Mouse (Mus musculus) neural tube, embryonic 12.5 days (tissue): ENCODE measurements at regions not wholly inside any gene's neighbourhood (a gene's known extent, or its start where the extent isn't known, plus 50 kb on each side); places are given as distances from the start of the nearest gene placed in this dataset.

ENCODE experiments used
- ATAC-seq: fragments of 200-750 bp; cut with Nextera tagmentation; 2 replicates; pipeline ENCODE4 v1.8.0; 2017; ENCODE audit warnings: low read depth, mild to moderate bottlenecking, moderate TSS enrichment, moderate library complexity; ENCODE audit not compliant: low FRiP score
- H3K27ac ChIP-seq: fragments of 300-500 bp; sonication (generic); 2 replicates; pipeline ENCODE4 v1.5.1; 2016
- H3K27me3 ChIP-seq: fragments of 300-500 bp; sonication (generic); replicated peaks from 2 replicates; pipeline ENCODE4 v1.6.1; 2016; ENCODE audit warnings: mild to moderate bottlenecking
- H3K36me3 ChIP-seq: fragments of 300-500 bp; sonication (generic); 2 replicates; pipeline ENCODE4 v1.6.1; 2016; ENCODE audit warnings: mild to moderate bottlenecking
- H3K4me1 ChIP-seq: fragments of 300-500 bp; sonication (generic); 2 replicates; pipeline ENCODE4 v1.6.1; 2016
- H3K4me2 ChIP-seq: fragments of 300-500 bp; sonication (generic); replicated peaks from 2 replicates; pipeline ENCODE4 v1.6.1; 2016; ENCODE audit warnings: mild to moderate bottlenecking
- H3K4me3 ChIP-seq: fragments of 300-500 bp; sonication (generic); 2 replicates; pipeline ENCODE4 v1.5.1; 2016
- H3K9ac ChIP-seq: fragments of 300-500 bp; sonication (generic); 2 replicates; pipeline ENCODE4 v1.6.1; 2016; ENCODE audit warnings: mild to moderate bottlenecking
- H3K9me3 ChIP-seq: fragments of 300-500 bp; sonication (generic); 2 replicates; pipeline ENCODE4 v1.6.1; 2016; ENCODE audit warnings: mild to moderate bottlenecking
- WGBS: fragments of 180-500 bp; shearing (Covaris S2); methylation state at CpG from one replicate; pipeline ENCODE4 v1.1.7; 2016; 5-methylcytosine and 5-hydroxymethylcytosine counted together

GRCm38 (mm10) chr2:51073040-51073594 lies 75.8 kb downstream of the Rnd3 start:
- Histone ChIP-seq H3K4me2 (no peak overlapping the region), H3K27me3 (no peaks in the 10 kb centered on the region), H3K36me3 (no peaks in the 10 kb centered on the region), H3K9ac (no peak overlapping the region), H3K4me3 (no peak overlapping the region), H3K4me1 (no peaks in the 10 kb centered on the region), H3K27ac (no peak overlapping the region), H3K9me3 (no peaks in the 10 kb centered on the region)
- 71% methylated on average over 14 of the region's 14 CpGs for WGBS
- no peak for ATAC-seq

- Histone ChIP-seq H3K36me3 (no peaks in the 10 kb centered on the region), H3K9me3 (no peaks in the 10 kb centered on the region), H3K9ac (no peak overlapping the region), H3K27me3 (no peaks in the 10 kb centered on the region), H3K4me3 (no peak overlapping the region), H3K27ac (no peak overlapping the region), H3K4me1 (no peaks in the 10 kb centered on the region), H3K4me2 (no peak overlapping the region)
- 77% methylated on average over 6 of the region's 6 CpGs for WGBS
- ATAC-seq = no peak
Observed at GRCm38 (mm10) chr2:51072346-51072885, 76.5 kb downstream of the Rnd3 start.

GRCm38 (mm10) chr2:51070902-51071301 lies 78.0 kb downstream of the Rnd3 start:
- 80% methylated on average over 2 of the region's 2 CpGs for WGBS
- no peak overlapping the region for H3K4me3 ChIP-seq
- no peaks in the 10 kb centered on the region for H3K36me3 ChIP-seq
- no peak overlapping the region for H3K9ac ChIP-seq
- H3K4me2 ChIP-seq = no peak overlapping the region
- no peaks in the 10 kb centered on the region for H3K9me3 ChIP-seq
- H3K27ac ChIP-seq = no peak overlapping the region
- H3K4me1 ChIP-seq = peaks cover 7% of the 10 kb centered on the region
- ATAC-seq = no peak
- H3K27me3 ChIP-seq = no peaks in the 10 kb centered on the region

GRCm38 (mm10) chr2:51066423-51066831 lies 82.5 kb downstream of the Rnd3 start:
- H3K4me2 ChIP-seq = peak overlapping the region; percentile 22; the same call in 1 of the 2 replicates

GRCm38 (mm10) chr2:51065821-51066220 lies 83.1 kb downstream of the Rnd3 start:
- H3K36me3 ChIP-seq = no peaks in the 10 kb centered on the region
- H3K4me1 ChIP-seq = peaks cover 13% of the 10 kb centered on the region
- no peaks in the 10 kb centered on the region for H3K9me3 ChIP-seq
- no peak overlapping the region for H3K4me3 ChIP-seq
- H3K9ac ChIP-seq = no peak overlapping the region
- 0 out of 2 replicates have a peak, but pooled peaks have one; percentile 18 for ATAC-seq
- peak overlapping the region; percentile 32; the same call in 1 of the 2 replicates for H3K27ac ChIP-seq
- no peak overlapping the region for H3K4me2 ChIP-seq
- H3K27me3 ChIP-seq = no peaks in the 10 kb centered on the region
- 54% methylated on average over 6 of the region's 6 CpGs for WGBS

More at GRCm38 (mm10) chr2:51066423-51066831, 82.5 kb downstream of the Rnd3 start:
- 27% methylated on average over 11 of the region's 11 CpGs for WGBS
- Histone ChIP-seq H3K27me3 (no peaks in the 10 kb centered on the region), H3K4me1 (peaks cover 13% of the 10 kb centered on the region), H3K9ac (no peak overlapping the region), H3K36me3 (no peaks in the 10 kb centered on the region), H3K9me3 (no peaks in the 10 kb centered on the region), H3K27ac (peak overlapping the region; percentile 62; the same call in 1 of the 2 replicates), H3K4me3 (no peak overlapping the region)
- ATAC-seq = peak; percentile 91

- no peak overlapping the region for H3K9ac ChIP-seq
- no peak overlapping the region for H3K4me3 ChIP-seq
- H3K36me3 ChIP-seq = no peaks in the 10 kb centered on the region
- 48% methylated on average over 4 of the region's 4 CpGs for WGBS
- H3K27ac ChIP-seq = no peak overlapping the region
- H3K4me2 ChIP-seq = no peak overlapping the region
- H3K27me3 ChIP-seq = no peaks in the 10 kb centered on the region
- no peak for ATAC-seq
- H3K4me1 ChIP-seq = peaks cover 13% of the 10 kb centered on the region
- H3K9me3 ChIP-seq = no peaks in the 10 kb centered on the region
Observed at GRCm38 (mm10) chr2:51064821-51065220, 84.1 kb downstream of the Rnd3 start.

GRCm38 (mm10) chr2:51062049-51062448 lies 86.9 kb downstream of the Rnd3 start:
- no peaks in the 10 kb centered on the region for H3K9me3 ChIP-seq
- H3K27ac ChIP-seq = no peak overlapping the region
- 95% methylated on average over 5 of the region's 5 CpGs for WGBS
- no peaks in the 10 kb centered on the region for H3K36me3 ChIP-seq
- no peak overlapping the region for H3K9ac ChIP-seq
- no peaks in the 10 kb centered on the region for H3K27me3 ChIP-seq
- H3K4me3 ChIP-seq = no peak overlapping the region
- H3K4me1 ChIP-seq = peaks cover 13% of the 10 kb centered on the region
- no peak for ATAC-seq
- no peak overlapping the region for H3K4me2 ChIP-seq

- ATAC-seq = no peak
- peaks cover 6% of the 10 kb centered on the region for H3K4me1 ChIP-seq
- no peak overlapping the region for H3K27ac ChIP-seq
- no peak overlapping the region for H3K4me2 ChIP-seq
- no peak overlapping the region for H3K9ac ChIP-seq
- no peak overlapping the region for H3K4me3 ChIP-seq
- H3K36me3 ChIP-seq = no peaks in the 10 kb centered on the region
- no peaks in the 10 kb centered on the region for H3K27me3 ChIP-seq
- WGBS = 83% methylated on average over 4 of the region's 4 CpGs
- no peaks in the 10 kb centered on the region for H3K9me3 ChIP-seq
Observed at GRCm38 (mm10) chr2:51058158-51058557, 90.8 kb downstream of the Rnd3 start.

GRCm38 (mm10) chr2:51056141-51056731 lies 92.7 kb downstream of the Rnd3 start:
- Histone ChIP-seq H3K9me3 (no peaks in the 10 kb centered on the region), H3K9ac (no peak overlapping the region), H3K4me2 (no peak overlapping the region), H3K4me1 (peaks cover 6% of the 10 kb centered on the region), H3K27me3 (no peaks in the 10 kb centered on the region), H3K36me3 (no peaks in the 10 kb centered on the region), H3K27ac (no peak overlapping the region), H3K4me3 (no peak overlapping the region)
- 43% methylated on average over 8 of the region's 8 CpGs for WGBS
- no peak for ATAC-seq

GRCm38 (mm10) chr2:51055339-51055738 lies 93.6 kb downstream of the Rnd3 start:
- Histone ChIP-seq H3K27ac (no peak overlapping the region), H3K36me3 (no peaks in the 10 kb centered on the region), H3K27me3 (no peaks in the 10 kb centered on the region), H3K4me1 (peaks cover 6% of the 10 kb centered on the region), H3K4me3 (no peak overlapping the region), H3K9ac (no peak overlapping the region), H3K9me3 (no peaks in the 10 kb centered on the region), H3K4me2 (no peak overlapping the region)
- no peak for ATAC-seq
- 65% methylated on average over 3 of the region's 3 CpGs for WGBS

- Histone ChIP-seq H3K4me1 (peaks cover 4% of the 10 kb centered on the region; the same call in 1 of the 2 replicates), H3K4me2 (no peak overlapping the region), H3K27me3 (no peaks in the 10 kb centered on the region), H3K36me3 (no peaks in the 10 kb centered on the region), H3K27ac (no peak overlapping the region), H3K4me3 (no peak overlapping the region), H3K9ac (no peak overlapping the region), H3K9me3 (no peaks in the 10 kb centered on the region)
- 49% methylated on average over 3 of the region's 3 CpGs for WGBS
- no peak for ATAC-seq
Observed at GRCm38 (mm10) chr2:51049834-51050170, 99.1 kb downstream of the Rnd3 start.

- Histone ChIP-seq H3K27ac (no peak overlapping the region), H3K4me3 (no peak overlapping the region), H3K27me3 (no peaks in the 10 kb centered on the region), H3K9ac (no peak overlapping the region), H3K4me2 (no peak overlapping the region), H3K4me1 (peaks cover 4% of the 10 kb centered on the region; the same call in 1 of the 2 replicates), H3K9me3 (no peaks in the 10 kb centered on the region), H3K36me3 (no peaks in the 10 kb centered on the region)
- no peak for ATAC-seq
- 70% methylated on average over 8 of the region's 8 CpGs for WGBS
Observed at GRCm38 (mm10) chr2:51049101-51049833, 99.6 kb downstream of the Rnd3 start.
